Mouse (Mus musculus): Measurements from ENCODE around the gene Galnt9. TPM values are rescaled to one million over a fixed set of nuclear protein-coding genes. Genes with fewer than 3 reads are reported as not detected.

Galnt9 gene
- polyA plus RNA-seq, 1 experiment = not detected

DNA sequence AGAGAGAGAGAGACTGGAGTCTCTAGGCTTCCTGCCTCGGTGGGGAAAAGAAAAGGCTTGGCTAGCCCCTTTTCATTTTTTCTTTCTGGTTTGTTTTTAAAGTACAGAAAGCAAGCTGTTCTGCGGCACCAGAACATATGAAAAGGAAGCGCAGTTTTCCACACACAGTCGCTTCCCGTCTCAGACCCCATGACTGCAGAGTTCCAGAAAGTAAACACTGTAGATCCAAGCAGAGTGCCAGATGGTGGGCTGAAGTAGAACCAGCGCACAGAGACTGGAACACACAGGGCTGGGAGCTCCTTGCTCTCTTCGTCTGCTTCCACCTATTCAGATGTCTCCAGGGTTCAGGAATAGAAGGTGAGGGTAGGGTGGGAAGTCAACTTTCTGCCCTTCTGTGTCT is 22.3 kb upstream of the Galnt9 start:
- 54% methylated on average over 7 of the region's 7 CpGs for WGBS
- no peak overlapping the region for H3K4me3 ChIP-seq (replicated peaks; ENCODE audit: control insufficient read depth, low read depth, low read length)
- H3K27ac ChIP-seq (ENCODE audit: control insufficient read depth, insufficient read depth, low read depth, low read length, poor library complexity) = no peak overlapping the region
- no peak for TF ChIP-seq CTCF (IDR thresholded peaks at IDR 0.05; ENCODE audit: control insufficient read depth, insufficient read depth, low read length)
- TF ChIP-seq POLR2A (IDR thresholded peaks at IDR 0.05; ENCODE audit: borderline replicate concordance, control insufficient read depth, low read depth, low read length) = no peak
- H3K4me1 ChIP-seq (ENCODE audit: control insufficient read depth, insufficient read depth, low read length) = no peaks in the 10 kb centered on the region; the same call in 1 of the 2 replicates

DNA sequence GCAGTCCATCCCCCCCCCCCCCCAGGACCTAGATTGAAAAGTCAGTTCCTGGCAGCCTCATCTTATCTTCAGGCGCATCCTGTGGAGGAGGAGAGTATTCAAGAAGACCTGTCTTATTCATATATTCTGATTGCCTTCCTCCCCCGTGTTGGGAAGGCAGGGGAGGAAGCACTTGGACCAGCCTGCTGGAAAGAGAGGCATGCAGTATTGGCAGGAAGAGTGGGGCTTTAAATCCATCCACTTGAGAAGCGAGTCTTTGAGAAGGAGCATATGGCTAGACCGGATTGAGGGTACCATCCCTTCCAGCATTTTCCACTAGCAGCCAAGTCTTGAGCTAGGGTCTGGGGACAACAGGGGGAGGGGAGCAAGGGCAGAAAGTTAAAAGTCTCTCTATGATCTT is 20.9 kb upstream of the Galnt9 start:
- TF ChIP-seq CTCF (IDR thresholded peaks at IDR 0.05; ENCODE audit: control insufficient read depth, insufficient read depth, low read length) (no peak), POLR2A (IDR thresholded peaks at IDR 0.05; ENCODE audit: borderline replicate concordance, control insufficient read depth, low read depth, low read length) (no peak)
- Histone ChIP-seq H3K4me1 (ENCODE audit: control insufficient read depth, insufficient read depth, low read length) (no peaks in the 10 kb centered on the region; the same call in 1 of the 2 replicates), H3K4me3 (replicated peaks; ENCODE audit: control insufficient read depth, low read depth, low read length) (no peak overlapping the region), H3K27ac (ENCODE audit: control insufficient read depth, insufficient read depth, low read depth, low read length, poor library complexity) (no peak overlapping the region)
- 54% methylated on average over 4 of the region's 4 CpGs for WGBS

DNA sequence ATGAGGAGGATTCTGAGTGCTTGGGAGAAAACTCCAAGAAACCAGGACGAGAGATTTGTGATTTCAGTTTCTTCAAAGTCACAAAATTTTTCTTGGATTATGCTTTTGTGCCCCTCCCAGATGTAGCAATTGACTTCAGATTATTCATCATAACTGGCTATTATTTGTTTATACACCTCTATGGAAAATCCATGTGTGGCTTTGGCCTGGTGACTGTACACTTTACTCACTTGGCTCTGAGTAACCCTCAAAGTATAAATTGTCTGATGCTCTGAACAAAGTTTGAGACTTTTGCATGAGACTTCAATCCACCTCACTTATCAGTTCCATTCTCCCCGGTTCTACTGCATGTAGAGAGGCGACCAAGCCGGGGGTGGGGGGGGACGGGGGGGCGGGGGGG is 18.5 kb upstream of the Galnt9 start:
- no peaks in the 10 kb centered on the region; the same call in 1 of the 2 replicates for H3K4me1 ChIP-seq (ENCODE audit: control insufficient read depth, insufficient read depth, low read length)
- no peak overlapping the region for H3K4me3 ChIP-seq (replicated peaks; ENCODE audit: control insufficient read depth, low read depth, low read length)
- TF ChIP-seq CTCF (IDR thresholded peaks at IDR 0.05; ENCODE audit: control insufficient read depth, insufficient read depth, low read length) = no peak
- no peak for TF ChIP-seq POLR2A (IDR thresholded peaks at IDR 0.05; ENCODE audit: borderline replicate concordance, control insufficient read depth, low read depth, low read length)
- 66% methylated on average over 6 of the region's 6 CpGs for WGBS
- no peak overlapping the region for H3K27ac ChIP-seq (ENCODE audit: control insufficient read depth, insufficient read depth, low read depth, low read length, poor library complexity)

DNA sequence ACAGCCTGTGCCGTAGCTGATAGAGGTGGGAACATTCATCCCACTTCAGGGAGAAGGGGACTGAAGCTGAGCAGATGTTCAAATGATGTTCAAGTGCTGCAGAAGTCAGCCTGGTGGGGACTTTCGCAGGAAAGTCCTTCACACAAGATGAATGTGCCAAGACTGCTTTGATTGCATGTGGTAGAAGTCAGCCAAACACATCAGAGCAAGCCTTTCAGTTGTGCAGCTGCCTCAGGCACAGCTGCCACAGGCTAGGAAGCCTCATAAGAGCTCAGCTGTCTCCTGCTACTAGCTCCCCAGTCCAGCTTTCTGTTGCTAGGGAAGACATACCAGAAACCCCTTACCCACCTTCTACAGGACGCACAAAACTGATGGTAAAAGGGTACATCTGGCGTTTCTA is 17.6 kb upstream of the Galnt9 start:
- Histone ChIP-seq H3K4me3 (replicated peaks; ENCODE audit: control insufficient read depth, low read depth, low read length) (no peak overlapping the region), H3K4me1 (ENCODE audit: control insufficient read depth, insufficient read depth, low read length) (no peaks in the 10 kb centered on the region; the same call in 1 of the 2 replicates), H3K27ac (ENCODE audit: control insufficient read depth, insufficient read depth, low read depth, low read length, poor library complexity) (no peak overlapping the region)
- TF ChIP-seq POLR2A (IDR thresholded peaks at IDR 0.05; ENCODE audit: borderline replicate concordance, control insufficient read depth, low read depth, low read length) (no peak), CTCF (IDR thresholded peaks at IDR 0.05; ENCODE audit: control insufficient read depth, insufficient read depth, low read length) (no peak)
- WGBS = 84% methylated on average over 4 of the region's 4 CpGs

DNA sequence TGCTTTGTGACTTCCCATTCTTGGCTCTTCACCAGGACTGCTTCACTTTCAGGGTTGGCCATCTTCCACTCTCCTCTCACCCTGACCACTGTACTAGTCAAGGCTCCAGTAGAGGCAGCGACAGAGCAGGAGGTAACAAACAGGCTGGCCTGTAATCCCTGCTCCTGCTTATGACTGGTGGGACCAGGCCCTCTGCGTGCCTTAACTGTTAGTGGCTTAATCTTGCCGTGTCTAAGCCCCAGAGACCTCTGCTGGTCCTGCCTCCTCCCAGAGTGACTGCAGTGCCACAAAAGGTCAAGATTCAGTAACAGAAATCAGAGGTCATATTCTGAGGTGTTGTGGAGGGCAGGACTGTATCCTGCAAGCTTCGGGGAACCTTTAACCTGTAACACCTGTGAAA is 13.1 kb upstream of the Galnt9 start:
- no peak overlapping the region for H3K27ac ChIP-seq (ENCODE audit: control insufficient read depth, insufficient read depth, low read depth, low read length, poor library complexity)
- 79% methylated on average over 4 of the region's 4 CpGs for WGBS
- TF ChIP-seq CTCF (IDR thresholded peaks at IDR 0.05; ENCODE audit: control insufficient read depth, insufficient read depth, low read length) (no peak), POLR2A (IDR thresholded peaks at IDR 0.05; ENCODE audit: borderline replicate concordance, control insufficient read depth, low read depth, low read length) (no peak)
- H3K4me1 ChIP-seq (ENCODE audit: control insufficient read depth, insufficient read depth, low read length) = no peaks in the 10 kb centered on the region
- no peak overlapping the region for H3K4me3 ChIP-seq (replicated peaks; ENCODE audit: control insufficient read depth, low read depth, low read length)

DNA sequence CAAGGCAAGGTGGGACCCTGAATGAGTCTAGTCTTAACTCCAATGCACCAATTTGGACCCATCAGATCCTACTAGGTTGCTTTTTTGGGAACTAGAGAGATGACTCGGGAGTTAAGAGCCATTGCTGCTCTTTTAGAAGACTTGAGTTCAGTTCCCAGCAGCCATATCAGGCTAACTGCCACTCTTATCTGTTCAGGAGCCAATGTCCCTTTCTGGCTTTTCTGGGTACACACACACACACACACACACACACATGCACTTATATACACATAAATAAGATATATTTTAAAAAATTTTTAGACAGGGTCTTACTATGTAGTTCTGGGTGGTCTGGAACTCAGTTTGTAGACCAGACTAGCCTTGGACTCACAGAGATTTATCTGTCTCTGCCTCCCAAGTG is 9.8 kb upstream of the Galnt9 start:
- no peaks in the 10 kb centered on the region for H3K4me1 ChIP-seq (ENCODE audit: control insufficient read depth, insufficient read depth, low read length)
- H3K4me3 ChIP-seq (replicated peaks; ENCODE audit: control insufficient read depth, low read depth, low read length) = no peak overlapping the region
- TF ChIP-seq CTCF (IDR thresholded peaks at IDR 0.05; ENCODE audit: control insufficient read depth, insufficient read depth, low read length) (no peak), POLR2A (IDR thresholded peaks at IDR 0.05; ENCODE audit: borderline replicate concordance, control insufficient read depth, low read depth, low read length) (no peak)
- H3K27ac ChIP-seq (ENCODE audit: control insufficient read depth, insufficient read depth, low read depth, low read length, poor library complexity) = no peak overlapping the region
- 63% methylated on average over 1 of the region's 1 CpGs for WGBS

DNA sequence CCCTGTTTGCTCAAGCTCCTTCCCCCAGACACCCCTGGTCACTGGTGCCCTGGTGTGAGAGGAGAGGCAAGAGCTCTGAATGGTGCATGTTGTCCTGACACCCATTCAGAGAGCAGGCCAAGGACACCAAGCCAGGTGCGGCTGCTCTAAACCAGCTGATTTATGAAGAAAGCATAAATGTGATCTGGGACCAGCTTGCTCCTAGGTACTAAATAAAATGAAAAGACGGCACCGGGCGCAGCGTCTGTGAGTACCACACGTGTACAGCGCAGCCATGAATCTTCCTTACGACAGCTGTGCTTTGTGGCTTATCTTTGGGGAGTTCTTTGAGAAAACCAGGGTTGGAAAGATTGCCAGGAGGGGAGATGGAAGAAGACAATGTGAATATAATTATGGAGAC is 8.2 kb upstream of the Galnt9 start:
- WGBS = 84% methylated on average over 8 of the region's 8 CpGs
- no peak overlapping the region for H3K4me3 ChIP-seq (replicated peaks; ENCODE audit: control insufficient read depth, low read depth, low read length)
- H3K4me1 ChIP-seq (ENCODE audit: control insufficient read depth, insufficient read depth, low read length) = no peaks in the 10 kb centered on the region
- no peak overlapping the region for H3K27ac ChIP-seq (ENCODE audit: control insufficient read depth, insufficient read depth, low read depth, low read length, poor library complexity)
- TF ChIP-seq POLR2A (IDR thresholded peaks at IDR 0.05; ENCODE audit: borderline replicate concordance, control insufficient read depth, low read depth, low read length) (no peak), CTCF (IDR thresholded peaks at IDR 0.05; ENCODE audit: control insufficient read depth, insufficient read depth, low read length) (no peak)

DNA sequence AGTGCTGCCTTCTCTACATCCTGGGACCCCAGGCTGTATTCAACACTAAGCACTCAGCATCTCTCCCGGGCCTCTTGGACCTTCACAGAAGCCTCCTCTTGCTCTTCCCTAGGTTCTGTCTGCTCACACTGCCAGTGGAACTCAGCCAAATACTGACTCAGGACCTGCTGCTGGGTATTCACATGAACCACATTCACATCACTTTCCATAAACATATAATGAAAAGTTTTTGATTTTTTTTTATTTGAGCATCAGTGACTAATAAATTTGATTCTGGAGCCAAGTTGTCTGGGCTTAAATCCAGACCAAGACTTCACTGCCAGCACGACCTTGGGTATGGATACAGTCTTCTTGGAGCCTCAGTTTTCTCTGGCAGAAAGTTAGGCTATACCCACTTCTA is 3.2 kb upstream of the Galnt9 start:
- no peak overlapping the region for H3K27ac ChIP-seq (ENCODE audit: control insufficient read depth, insufficient read depth, low read depth, low read length, poor library complexity)
- no peaks in the 10 kb centered on the region for H3K4me1 ChIP-seq (ENCODE audit: control insufficient read depth, insufficient read depth, low read length)
- H3K4me3 ChIP-seq (replicated peaks; ENCODE audit: control insufficient read depth, low read depth, low read length) = no peak overlapping the region
- TF ChIP-seq CTCF (IDR thresholded peaks at IDR 0.05; ENCODE audit: control insufficient read depth, insufficient read depth, low read length) (no peak), POLR2A (IDR thresholded peaks at IDR 0.05; ENCODE audit: borderline replicate concordance, control insufficient read depth, low read depth, low read length) (no peak)
- WGBS = 56% methylated on average over 2 of the region's 2 CpGs

DNA sequence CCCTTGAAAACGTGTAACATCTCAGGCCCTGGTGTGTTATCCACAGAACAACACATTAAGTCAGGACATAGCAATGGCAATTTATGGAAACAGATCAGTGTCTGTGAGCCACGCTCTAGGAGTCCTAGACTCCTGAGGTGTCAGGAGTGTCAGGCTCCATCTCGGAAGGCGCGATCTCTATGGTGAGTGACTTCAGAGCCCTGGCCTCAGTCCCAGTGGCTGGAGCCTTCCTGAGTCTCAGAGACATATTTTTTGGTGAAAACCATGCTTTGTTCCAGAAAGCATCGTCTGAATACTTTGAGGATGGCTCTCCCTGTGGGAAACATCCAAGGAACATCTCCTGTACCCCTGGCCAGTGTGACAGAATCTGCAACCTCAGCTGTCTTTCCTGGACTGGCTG is 2.7 kb upstream of the Galnt9 start:
- Histone ChIP-seq H3K27ac (ENCODE audit: control insufficient read depth, insufficient read depth, low read depth, low read length, poor library complexity) (no peak overlapping the region), H3K4me1 (ENCODE audit: control insufficient read depth, insufficient read depth, low read length) (no peaks in the 10 kb centered on the region), H3K4me3 (replicated peaks; ENCODE audit: control insufficient read depth, low read depth, low read length) (no peak overlapping the region)
- 66% methylated on average over 6 of the region's 6 CpGs for WGBS
- TF ChIP-seq POLR2A (IDR thresholded peaks at IDR 0.05; ENCODE audit: borderline replicate concordance, control insufficient read depth, low read depth, low read length) = no peak
- TF ChIP-seq CTCF (IDR thresholded peaks at IDR 0.05; ENCODE audit: control insufficient read depth, insufficient read depth, low read length) = no peak

Measured in bone marrow, adult 2 months (tissue).